8 mouse cellular contexts compared by ENCODE assay signal in the genomic region with DNA sequence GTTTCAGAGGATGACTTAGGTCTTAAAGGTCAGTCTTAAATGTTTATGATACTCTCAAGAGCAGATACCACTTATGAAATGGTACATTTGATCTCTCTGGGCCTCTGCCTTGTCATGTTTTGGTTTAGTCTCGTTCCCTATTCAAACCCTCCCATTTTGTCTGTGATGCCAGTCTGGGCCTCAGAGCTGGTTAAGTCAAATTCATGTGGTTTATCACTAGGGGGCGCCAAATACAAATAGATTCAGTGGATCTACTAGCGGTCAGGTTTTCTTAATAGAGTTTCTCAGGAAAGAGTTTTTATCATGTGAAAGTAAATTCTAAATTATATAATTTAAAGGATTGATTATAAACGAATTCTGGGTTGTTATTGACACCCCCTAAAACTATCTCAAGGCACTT.
DNase-seq lines count a peak whose midpoint lies in the region; ATAC-seq and TF ChIP-seq lines count a peak whose summit lies in the region.

No protein-coding gene starts in this region.

- no peak overlapping the region for H3K4me2 ChIP-seq in liver, embryonic 11.5 days
- no peak overlapping the region for H3K4me2 ChIP-seq in stomach, postnatal 0 days (replicated peaks; ENCODE audit: low read depth)

- H3K36me3 ChIP-seq in liver, embryonic 11.5 days (ENCODE audit: control insufficient read depth, insufficient read depth, low read length) = no peaks in the 10 kb centered on the region
- no peaks in the 10 kb centered on the region; the same call in 1 of the 2 replicates for H3K36me3 ChIP-seq in stomach, postnatal 0 days (ENCODE audit: control insufficient read depth, insufficient read depth, low read length)

- no peaks in the 10 kb centered on the region for H3K27me3 ChIP-seq in liver, embryonic 11.5 days (replicated peaks; ENCODE audit: control insufficient read depth, insufficient read depth, low read length)
- no peaks in the 10 kb centered on the region for H3K27me3 ChIP-seq in stomach, postnatal 0 days (ENCODE audit: control insufficient read depth, insufficient read depth, low read length)

- peak; percentile 55; the same call in 1 of the 2 replicates for ATAC-seq in liver, embryonic 11.5 days (replicated peaks; ENCODE audit: low FRiP score)
- ATAC-seq in stomach, postnatal 0 days (ENCODE audit: low FRiP score, low TSS enrichment) = peak; percentile 56; the same call in 1 of the 2 replicates

- H3K4me3 ChIP-seq in liver, embryonic 11.5 days (ENCODE audit: low read depth, low read length) = no peak overlapping the region
- H3K4me3 ChIP-seq in stomach, postnatal 0 days (ENCODE audit: low read depth, low read length) = no peak overlapping the region

- H3K9ac ChIP-seq in liver, embryonic 11.5 days (ENCODE audit: low read depth, low read length) = no peak overlapping the region
- no peak overlapping the region for H3K9ac ChIP-seq in stomach, postnatal 0 days (ENCODE audit: low read length)

- TF ChIP-seq CTCF in stomach, postnatal 0 days (IDR thresholded peaks at IDR 0.05; ENCODE audit: low read depth) = peak; percentile 84

- WGBS in liver, embryonic 11.5 days = 3% methylated on average over 4 of the region's 4 CpGs
- 2% methylated on average over 4 of the region's 4 CpGs for WGBS in stomach, postnatal 0 days

- no peaks in the 10 kb centered on the region for H3K9me3 ChIP-seq in liver, embryonic 11.5 days (ENCODE audit: control insufficient read depth, low read length)
- no peaks in the 10 kb centered on the region for H3K9me3 ChIP-seq in stomach, postnatal 0 days (ENCODE audit: control insufficient read depth, low read length)

- peak; percentile 75 for DNase-seq in heart, adult 8-10 months (ENCODE audit: low spot score)
- no peak for DNase-seq in heart, postnatal 25 days (ENCODE audit: low spot score)
- peak; percentile 56 for DNase-seq in urinary bladder, postnatal 25 days (ENCODE audit: low spot score)
- DNase-seq in urinary bladder, postnatal 36 days (ENCODE audit: low spot score in 2 of 2) = no peak
- DNase-seq in cerebellum, postnatal 10 days = peak; percentile 79 to 91
- peak; percentile 37 to 72 for DNase-seq in heart, postnatal 14 days
- no peak for DNase-seq in liver, embryonic 11.5 days (ENCODE audit: low spot score)
- DNase-seq in stomach, postnatal 0 days (ENCODE audit: low spot score) = no peak

- no peak overlapping the region for H3K27ac ChIP-seq in liver, embryonic 11.5 days (ENCODE audit: low read depth, low read length)
- H3K27ac ChIP-seq in stomach, postnatal 0 days (replicated peaks) = no peak overlapping the region

- intact Hi-C loops in heart, postnatal 25 days (cut with DNase I) = loop anchor here (1.0 to 5.0 kb wide), 3 partner anchors 96 to 445 kb away; no protein-coding TSS in a partner anchor
- intact Hi-C loops in heart, postnatal 14 days (cut with DNase I) = loop anchor here (1.0 kb wide), 2 partner anchors 96 to 118 kb away; no protein-coding TSS in a partner anchor

- peaks cover 12% of the 10 kb centered on the region for H3K4me1 ChIP-seq in liver, embryonic 11.5 days (replicated peaks; ENCODE audit: control insufficient read depth, insufficient read depth, low read length)
- no peaks in the 10 kb centered on the region for H3K4me1 ChIP-seq in stomach, postnatal 0 days (replicated peaks; ENCODE audit: control insufficient read depth, insufficient read depth)

- no peak for TF ChIP-seq EP300 in stomach, postnatal 0 days (optimal IDR thresholded peaks at IDR 0.05)

Comparison
In these comparisons a context has a peak if more than half of its experiments do, and no peak if none do; other contexts are left out.
1. DNase-seq: peak in heart, adult 8-10 months (single experiment), urinary bladder, postnatal 25 days (single experiment), cerebellum, postnatal 10 days (2 of 2) and heart, postnatal 14 days (2 of 2); none in heart, postnatal 25 days (single experiment), urinary bladder, postnatal 36 days (0 of 2), liver, embryonic 11.5 days (single experiment) and stomach, postnatal 0 days (single experiment).